Mouse (Mus musculus) heart, embryonic 13.5 days (tissue): ENCODE results near the gene Ace. TPM values are rescaled to one million over a fixed set of nuclear protein-coding genes. Genes with fewer than 3 reads are reported as not detected.
A peak's percentile ranks its signal among the peaks of the same experiment; 100 is the strongest.
"Not testable (repeated sequence)": the region's sequence is repeated elsewhere in the genome, so short reads cannot be mapped to it uniquely, and the experiment has no call there.

Experiments used
- ATAC-seq: fragments of 200-750 bp; cut with Nextera tagmentation; 2 replicates; pipeline ENCODE4 v1.8.0; 2017; ENCODE audit warnings: moderate TSS enrichment; ENCODE audit not compliant: insufficient number of reproducible peaks, low FRiP score, low TSS enrichment; ENCODE audit errors: extremely low read depth
- H3K27ac ChIP-seq: fragments of 300-500 bp; sonication (generic); replicated peaks from 2 replicates; pipeline ENCODE4 v1.5.1; 2015; ENCODE audit warnings: moderate library complexity, mild to moderate bottlenecking, inconsistent platforms
- H3K27me3 ChIP-seq: fragments of 300-500 bp; sonication (generic); replicated peaks from 2 replicates; pipeline ENCODE4 v1.6.1; 2015; ENCODE audit warnings: mild to moderate bottlenecking, inconsistent platforms
- H3K36me3 ChIP-seq: fragments of 300-500 bp; sonication (generic); 2 replicates; pipeline ENCODE4 v1.6.1; 2015; ENCODE audit warnings: mild to moderate bottlenecking, inconsistent platforms
- H3K4me1 ChIP-seq: fragments of 300-500 bp; sonication (generic); 2 replicates; pipeline ENCODE4 v1.6.1; 2015; ENCODE audit warnings: inconsistent platforms
- H3K4me2 ChIP-seq: fragments of 300-500 bp; sonication (generic); 2 replicates; pipeline ENCODE4 v1.6.1; 2015; ENCODE audit warnings: inconsistent platforms, mild to moderate bottlenecking, moderate library complexity
- H3K4me3 ChIP-seq: fragments of 300-500 bp; sonication (generic); 2 replicates; pipeline ENCODE4 v1.5.1; 2015; ENCODE audit warnings: moderate library complexity, mild to moderate bottlenecking, inconsistent platforms
- H3K9ac ChIP-seq: fragments of 300-500 bp; sonication (generic); 2 replicates; pipeline ENCODE4 v1.6.1; 2015; ENCODE audit warnings: inconsistent platforms, mild to moderate bottlenecking, moderate library complexity
- H3K9me3 ChIP-seq: fragments of 300-500 bp; sonication (generic); 2 replicates; pipeline ENCODE4 v1.6.1; 2016; ENCODE audit warnings: inconsistent platforms
- WGBS: fragments of 180-500 bp; shearing (Covaris S2); methylation state at CpG from one replicate; pipeline ENCODE4 v1.1.7; 2015; ENCODE audit warnings: mixed read lengths; 5-methylcytosine and 5-hydroxymethylcytosine counted together
- polyA plus RNA-seq: library from polyadenylated mRNA; unstranded; fragments of >200 nt; fragmentation: Nextera tagmentation; extraction: Ambion mirVana; gene quantifications from 2 replicates; pipeline ENCODE4 v1.2.1, GENCODE M21; 2015

The Ace gene
- polyA plus RNA-seq, 1 experiment from 2014 or later, result 1.1 TPM

- H3K4me3 ChIP-seq, result peak overlapping the region; percentile 49
- not testable (repeated sequence) for ATAC-seq, H3K27ac ChIP-seq, H3K36me3 ChIP-seq, H3K4me1 ChIP-seq, H3K27me3 ChIP-seq, H3K9me3 ChIP-seq
- 40% methylated on average over 12 of the region's 25 CpGs for WGBS
- H3K9ac ChIP-seq, result peak overlapping the region; percentile 73
- peak overlapping the region; percentile 52 for H3K4me2 ChIP-seq
Measured at GRCm38 (mm10) chr11:106032074-106032473, 64.3 kb downstream of the Ace start.

- Histone ChIP-seq H3K9me3 (no peaks in the 10 kb centered on the region), H3K27me3 (no peaks in the 10 kb centered on the region), H3K4me3 (peak overlapping the region; percentile 28), H3K4me1 (peaks cover 20% of the 10 kb centered on the region), H3K9ac (peak overlapping the region; percentile 65), H3K4me2 (peak overlapping the region; percentile 56), H3K36me3 (no peaks in the 10 kb centered on the region), H3K27ac (peak overlapping the region; percentile 75)
- WGBS, result 35% methylated on average over 11 of the region's 11 CpGs
- no peak for ATAC-seq
Measured at GRCm38 (mm10) chr11:106033491-106033919, 65.8 kb downstream of the Ace start.

- Histone ChIP-seq H3K36me3 (peaks cover 6% of the 10 kb centered on the region; the same call in 1 of the 2 replicates), H3K4me3 (no peak overlapping the region), H3K27ac (no peak overlapping the region), H3K4me1 (peaks cover 33% of the 10 kb centered on the region), H3K9me3 (no peaks in the 10 kb centered on the region), H3K4me2 (no peak overlapping the region), H3K9ac (no peak overlapping the region), H3K27me3 (no peaks in the 10 kb centered on the region)
- no peak for ATAC-seq
- WGBS, result 77% methylated on average over 9 of the region's 9 CpGs
Measured at GRCm38 (mm10) chr11:106034986-106035385, 67.2 kb downstream of the Ace start.

GRCm38 (mm10) chr11:106036548-106037417 lies 69.0 kb downstream of the Ace start, which contains the start of gene Dcaf7:
Dcaf7 (plus strand) TSS chr11:106036872.
- Histone ChIP-seq H3K4me3 (peak within 1 kb of the TSS; percentile 90), H3K4me1 (peaks cover 33% of the 10 kb centered on the region), H3K4me2 (peak within 1 kb of the TSS; percentile 96), H3K9ac (peak within 1 kb of the TSS; percentile 93), H3K27ac (peak within 1 kb of the TSS; percentile 89), H3K27me3 (no peaks in the 10 kb centered on the region), H3K9me3 (no peaks in the 10 kb centered on the region), H3K36me3 (peaks cover 6% of the 10 kb centered on the region; the same call in 1 of the 2 replicates)
- ATAC-seq, result peak; percentile 98
- WGBS, result under 1% methylated on average over 66 of the region's 66 CpGs

- ATAC-seq, result no peak
Measured at GRCm38 (mm10) chr11:106037418-106037751, 69.6 kb downstream of the Ace start.

More at GRCm38 (mm10) chr11:106037418-106037751, 69.6 kb downstream of the Ace start:
- WGBS, result 0% methylated on average over 13 of the region's 13 CpGs
- Histone ChIP-seq H3K4me2 (peak overlapping the region; percentile 96), H3K4me3 (peak overlapping the region; percentile 90), H3K9me3 (no peaks in the 10 kb centered on the region), H3K27me3 (no peaks in the 10 kb centered on the region), H3K4me1 (peaks cover 33% of the 10 kb centered on the region), H3K36me3 (peaks cover 6% of the 10 kb centered on the region; the same call in 1 of the 2 replicates), H3K27ac (peak overlapping the region; percentile 89), H3K9ac (peak overlapping the region; percentile 93)

Other genes starting within 250 kb of the Ace start
- 4.6 and 5.2 TPM in 2 replicates for gene Cyb561, start 14.6 kb upstream of the Ace start, polyA plus RNA-seq
- not detected in 2 replicates for gene Ace3, start 26.7 kb downstream of the Ace start, polyA plus RNA-seq
- 0.13 and 0.17 TPM in 2 replicates for gene Kcnh6, start 40.2 kb downstream of the Ace start, polyA plus RNA-seq
- gene Dcaf7, start 68.9 kb downstream of the Ace start, polyA plus RNA-seq, result 43.0 and 43.8 TPM in 2 replicates
- 9.0 and 11.0 TPM in 2 replicates for gene Taco1, start 98.1 kb downstream of the Ace start, polyA plus RNA-seq
- 20.5 and 21.3 TPM in 2 replicates for gene Map3k3, start 116.7 kb downstream of the Ace start, polyA plus RNA-seq
- not detected in 2 replicates for gene Gm10840, start 192.9 kb downstream of the Ace start, polyA plus RNA-seq
- 119 TPM in 2 replicates for gene Limd2, start 192.9 kb downstream of the Ace start, polyA plus RNA-seq
- 18.9 and 20.4 TPM in 2 replicates for gene Strada, start 234.2 kb downstream of the Ace start, polyA plus RNA-seq
- 79.6 and 81.5 TPM in 2 replicates for gene Ccdc47, start 248.4 kb downstream of the Ace start, polyA plus RNA-seq
- 43.5 and 46.7 TPM in 2 replicates for gene Ddx42, start 249.0 kb downstream of the Ace start, polyA plus RNA-seq